ENCODE assay signal across 30 mouse cellular contexts in genomic region chr9:124056158-124056709, GRCm38 (mm10). TPM values are rescaled to one million over a fixed set of nuclear protein-coding genes. Genes with fewer than 3 reads are reported as not detected.
DNase-seq lines count a peak whose midpoint lies in the region; ATAC-seq and TF ChIP-seq lines count a peak whose summit lies in the region.
"Had no signal": no experiment of that assay in that cellular context is flagged by ENCODE, and none has a peak within 500 bp of the region (broad histone marks: within the 10 kb centered on the region; RNA-seq: fewer than 3 reads in every experiment).

No protein-coding gene starts in this region.

- H3K4me1 ChIP-seq in lung, postnatal 0 days (ENCODE audit: insufficient read depth, low read depth, low read length), result no peaks in the 10 kb centered on the region
- no peaks in the 10 kb centered on the region; the same call in 1 of the 2 replicates for H3K4me1 ChIP-seq in lung, adult 2 months (ENCODE audit: control insufficient read depth, insufficient read depth, low read length)
- H3K4me1 ChIP-seq in brown adipose tissue, adult 24 weeks (ENCODE audit: control insufficient read depth, insufficient read depth, insufficient read length, low read length), result no peaks in the 10 kb centered on the region
- no peaks in the 10 kb centered on the region for H3K4me1 ChIP-seq in midbrain, embryonic 16.5 days (ENCODE audit: control insufficient read depth, insufficient read depth, low read length)
- H3K4me1 ChIP-seq: forebrain, embryonic 13.5 days; heart, embryonic 15.5 days; hindbrain, embryonic 10.5 days; limb, embryonic 15.5 days had no signal

- peak; percentile 82 for DNase-seq in lung, postnatal 0 days (ENCODE audit: low spot score)
- no peak for DNase-seq in lung, adult 2 months
- DNase-seq in lung, postnatal 10 days, result peak; percentile 5
- DNase-seq in gastrocnemius, postnatal 25 days, result no peak
- DNase-seq in cerebellum, postnatal 36 days, result no peak
- DNase-seq: adrenal gland, postnatal 25 days; cerebellum, adult 8-10 months; gastrocnemius, postnatal 10 days; kidney, adult 2 months; kidney, postnatal 14 days; thymus, postnatal 4 days had no signal

- no peaks in the 10 kb centered on the region for H3K27me3 ChIP-seq in lung, postnatal 0 days (replicated peaks; ENCODE audit: insufficient read depth, low read length)
- H3K27me3 ChIP-seq in midbrain, embryonic 16.5 days (ENCODE audit: control insufficient read depth, insufficient read depth, low read depth, low read length), result no peaks in the 10 kb centered on the region
- H3K27me3 ChIP-seq: forebrain, embryonic 13.5 days; heart, embryonic 15.5 days; limb, embryonic 15.5 days had no signal

- H3K4me2 ChIP-seq in lung, postnatal 0 days (replicated peaks; ENCODE audit: low read depth, low read length), result no peak overlapping the region
- no peak overlapping the region for H3K4me2 ChIP-seq in midbrain, embryonic 16.5 days (ENCODE audit: low read length)
- H3K4me2 ChIP-seq: forebrain, embryonic 13.5 days; heart, embryonic 15.5 days; limb, embryonic 15.5 days had no signal

- 27% methylated on average over 3 of the region's 3 CpGs for WGBS in lung, postnatal 0 days
- 36% methylated on average over 3 of the region's 3 CpGs for WGBS in lung, adult 2 months
- 87% methylated on average over 3 of the region's 3 CpGs for WGBS in midbrain, embryonic 16.5 days

- no peak for TF ChIP-seq POLR2A in lung, adult 2 months (IDR thresholded peaks at IDR 0.05; ENCODE audit: borderline replicate concordance, extremely low read depth, low read depth, low read length)

- H3K27ac ChIP-seq in lung, postnatal 0 days (ENCODE audit: low read length), result peak overlapping the region; percentile 55
- 0 out of 2 replicates have a peak overlapping the region, but pooled peaks have one; percentile 2 for H3K27ac ChIP-seq in brown adipose tissue, adult 24 weeks (replicated peaks; ENCODE audit: low read depth, low read length)
- H3K27ac ChIP-seq in midbrain, embryonic 16.5 days (ENCODE audit: low read length), result no peak overlapping the region
- H3K27ac ChIP-seq: forebrain, embryonic 13.5 days; heart, embryonic 15.5 days; hindbrain, embryonic 10.5 days; layer of hippocampus, adult 2 months; limb, embryonic 15.5 days had no signal

- H3K9ac ChIP-seq in lung, postnatal 0 days (replicated peaks; ENCODE audit: low read depth), result no peak overlapping the region
- no peak overlapping the region for H3K9ac ChIP-seq in midbrain, embryonic 16.5 days (ENCODE audit: low read depth, low read length)
- H3K9ac ChIP-seq: forebrain, embryonic 13.5 days; heart, embryonic 15.5 days; limb, embryonic 15.5 days had no signal

- no peak for TF ChIP-seq CTCF in lung, postnatal 0 days (IDR thresholded peaks at IDR 0.05)
- no peak for TF ChIP-seq CTCF in lung, adult 2 months (IDR thresholded peaks at IDR 0.05; ENCODE audit: insufficient read depth, low read length)

- no peaks in the 10 kb centered on the region for H3K36me3 ChIP-seq in lung, postnatal 0 days (ENCODE audit: insufficient read depth, low read length)
- no peaks in the 10 kb centered on the region for H3K36me3 ChIP-seq in midbrain, embryonic 16.5 days (ENCODE audit: control insufficient read depth, insufficient read depth, low read length)
- H3K36me3 ChIP-seq: G1E; heart, embryonic 15.5 days; hindbrain, embryonic 10.5 days; limb, embryonic 15.5 days had no signal

- no peaks in the 10 kb centered on the region for H3K9me3 ChIP-seq in lung, postnatal 0 days (ENCODE audit: low read length)
- H3K9me3 ChIP-seq in midbrain, embryonic 16.5 days (replicated peaks; ENCODE audit: control insufficient read depth, low read length, poor library complexity, severe bottlenecking), result no peaks in the 10 kb centered on the region
- H3K9me3 ChIP-seq: forebrain, embryonic 13.5 days; G1E; heart, embryonic 15.5 days; hindbrain, embryonic 10.5 days; limb, embryonic 15.5 days had no signal

- peak; percentile 80 for TF ChIP-seq EP300 in lung, postnatal 0 days (IDR thresholded peaks at IDR 0.05)

- no peak overlapping the region for H3K4me3 ChIP-seq in lung, postnatal 0 days (ENCODE audit: low read depth, low read length)
- no peak overlapping the region for H3K4me3 ChIP-seq in lung, adult 2 months (replicated peaks; ENCODE audit: extremely low read depth, low read depth, low read length)
- no peak overlapping the region for H3K4me3 ChIP-seq in brown adipose tissue, adult 24 weeks (ENCODE audit: insufficient read depth, low read depth, low read length)
- H3K4me3 ChIP-seq in midbrain, embryonic 16.5 days (ENCODE audit: low read depth, low read length), result no peak overlapping the region
- H3K4me3 ChIP-seq: erythroblast, embryonic 14.5 days; forebrain, embryonic 13.5 days; heart, embryonic 15.5 days; hindbrain, embryonic 10.5 days; layer of hippocampus, adult 2 months; limb, embryonic 15.5 days had no signal

- ATAC-seq in lung, postnatal 0 days, result peak; percentile 68
- ATAC-seq in neutrophil, adult 5-6 weeks (ENCODE audit: extremely low read depth, insufficient number of reproducible peaks, low FRiP score, poor library complexity, severe bottlenecking), result peak; percentile 53; the same call in 1 of the 2 replicates
- ATAC-seq in midbrain, embryonic 16.5 days, result no peak
- ATAC-seq: activated CD4-positive, CD25-positive, alpha-beta regulatory T cell, adult 4 months; CD4-positive, CD25-positive, alpha-beta regulatory T cell, adult 4 months; forebrain, embryonic 13.5 days had no signal

RNA-seq across cellular contexts. Expression of gene Ccr3, which starts 34.5 kb away (rescaled TPM):
- polyA plus RNA-seq in lung, postnatal 0 days (2015; fragmentation: Nextera tagmentation; extraction: Ambion mirVana), result 0.04 TPM in 2 replicates
- 0.11 and 0.53 TPM in 2 replicates for polyA plus RNA-seq in lung, adult 2 months (2012; rRNA removed)
- not detected in 2 replicates for polyA plus RNA-seq in brown adipose tissue, adult 24 weeks (2012; ENCODE audit: insufficient read depth, insufficient read length, missing spikeins)
- 10.1 and 10.7 TPM in 2 replicates for total RNA-seq in neutrophil, adult 5-6 weeks (2017)
- total RNA-seq in gastrocnemius, postnatal 25 days (2021), result not detected
- polyA plus RNA-seq in midbrain, embryonic 16.5 days (2015; fragmentation: Nextera tagmentation; extraction: Ambion mirVana), result not detected in 2 replicates
- total RNA-seq: adrenal gland, postnatal 25 days; heart, adult 8-10 months; layer of hippocampus, adult 2 months; left cerebral cortex, adult 18-20 months; left cerebral cortex, postnatal 36 days; megakaryocyte-erythroid progenitor cell, adult 5-6 weeks; midbrain, postnatal 0 days had no signal
- polyA plus RNA-seq: embryonic facial prominence, embryonic 11.5 days; erythroblast, embryonic 14.5 days; forebrain, embryonic 13.5 days; G1E; hindbrain, embryonic 10.5 days; limb, embryonic 15.5 days; midbrain, postnatal 0 days; neural tube, embryonic 11.5 days had no signal

RNA-seq across cellular contexts. Expression of gene Ccr2, which starts 45.5 kb away (rescaled TPM):
- polyA plus RNA-seq in lung, postnatal 0 days (2015; fragmentation: Nextera tagmentation; extraction: Ambion mirVana), result 6.7 and 7.8 TPM in 2 replicates
- polyA plus RNA-seq in lung, adult 2 months (2012; rRNA removed), result 4.0 and 9.3 TPM in 2 replicates
- polyA plus RNA-seq in brown adipose tissue, adult 24 weeks (2012; ENCODE audit: insufficient read depth, insufficient read length, missing spikeins), result 3.8 and 5.0 TPM in 2 replicates
- total RNA-seq in neutrophil, adult 5-6 weeks (2017), result 62.9 and 70.1 TPM in 2 replicates
- under 1 TPM; 0.38 to 0.88 TPM for total RNA-seq in gastrocnemius, postnatal 25 days (2021)
- polyA plus RNA-seq in midbrain, embryonic 16.5 days (2015; fragmentation: Nextera tagmentation; extraction: Ambion mirVana), result 0.20 TPM in 1 of 2 replicates, not detected in the other
- polyA plus RNA-seq: erythroblast, embryonic 14.5 days; G1E had no signal

Comparison
In these comparisons a context has a peak if more than half of its experiments do, and no peak if none do; other contexts are left out.
1. DNase-seq: peak in lung, postnatal 0 days (single experiment) and lung, postnatal 10 days (single experiment); none in lung, adult 2 months (single experiment), gastrocnemius, postnatal 25 days (single experiment) and cerebellum, postnatal 36 days (0 of 2).